Mouse (Mus musculus): ENCODE measurements around the gene Gbp5. TPM values are rescaled to one million over a fixed set of nuclear protein-coding genes. Genes with fewer than 3 reads are reported as not detected.

Gene Gbp5
- polyA plus RNA-seq, 1 experiment from 2014 or later = 0.07 TPM

Other genes starting within 250 kb of the Gbp5 start
- gene Pdlim5, start 98.3 kb upstream of the Gbp5 start, polyA plus RNA-seq (2014; fragmentation: Nextera tagmentation; extraction: Ambion mirVana) = 49.6 and 51.1 TPM in 2 replicates
- 3.8 and 3.9 TPM in 2 replicates for gene Gbp7, start 36.4 kb downstream of the Gbp5 start, polyA plus RNA-seq (2014; fragmentation: Nextera tagmentation; extraction: Ambion mirVana)
- 1.2 and 1.7 TPM in 2 replicates for gene Gbp3, start 66.0 kb downstream of the Gbp5 start, polyA plus RNA-seq (2014; fragmentation: Nextera tagmentation; extraction: Ambion mirVana)
- not detected in 2 replicates for gene Gbp2b, start 100.9 kb downstream of the Gbp5 start, polyA plus RNA-seq (2014; fragmentation: Nextera tagmentation; extraction: Ambion mirVana)
- 3.3 and 3.7 TPM in 2 replicates for gene Gbp2, start 126.6 kb downstream of the Gbp5 start, polyA plus RNA-seq (2014; fragmentation: Nextera tagmentation; extraction: Ambion mirVana)
- gene Kyat3, start 207.1 kb downstream of the Gbp5 start, polyA plus RNA-seq (2014; fragmentation: Nextera tagmentation; extraction: Ambion mirVana) = 17.4 and 17.7 TPM in 2 replicates